Mouse (Mus musculus) embryonic fibroblast, embryonic 13.5 days (primary cell): ENCODE measurements around the gene B3gnt3.

ENCODE experiments used
- CTCF ChIP-seq: IDR thresholded peaks from 2 replicates; pipeline ENCODE4 v1.5.1; 2011; ENCODE audit warnings: mild to moderate bottlenecking, control low read depth, low read length, moderate library complexity, borderline replicate concordance; ENCODE audit not compliant: insufficient read depth
- POLR2A ChIP-seq: IDR thresholded peaks from 2 replicates; pipeline ENCODE4 v1.6.1; 2011; ENCODE audit warnings: low read depth, mild to moderate bottlenecking, control low read depth, low read length, moderate library complexity

GRCm38 (mm10) chr8:71678216-71678615 is 23.4 kb downstream of the B3gnt3 start:
- TF ChIP-seq POLR2A: no peak
- TF ChIP-seq CTCF: no peak
